34 mouse cellular contexts compared by ENCODE assay signal in the genomic region with DNA sequence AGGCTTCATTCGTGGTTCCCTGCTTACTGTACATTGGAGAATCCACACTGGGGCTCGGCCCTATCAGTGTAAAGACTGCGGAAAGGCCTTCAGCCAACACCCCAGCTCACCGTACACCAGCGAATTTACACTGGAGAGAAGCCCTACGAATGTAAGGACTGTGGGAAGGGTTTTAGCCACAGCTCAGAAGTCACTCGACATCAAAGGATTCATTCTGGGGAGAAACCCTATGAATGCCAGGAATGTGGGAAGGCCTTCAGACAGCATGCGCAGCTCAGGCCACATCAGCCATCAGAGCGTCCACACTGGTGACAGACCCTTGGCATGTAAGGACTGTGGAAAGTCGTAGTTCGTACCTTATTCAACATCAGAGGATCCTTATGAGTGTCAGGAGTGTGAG. TPM values are rescaled to one million over a fixed set of nuclear protein-coding genes. Genes with fewer than 3 reads are reported as not detected.
"Had no signal": no experiment of that assay in that cellular context is flagged by ENCODE, and none has a peak within 500 bp of the region (broad histone marks: within the 10 kb centered on the region; RNA-seq: fewer than 3 reads in every experiment).

No protein-coding gene starts in this region.

- H3K4me3 ChIP-seq: heart, embryonic 10.5 days; heart, embryonic 12.5 days; heart, embryonic 15.5 days; hindbrain, embryonic 10.5 days; hindbrain, embryonic 12.5 days; hindbrain, embryonic 13.5 days; hindbrain, embryonic 15.5 days; intestine, embryonic 15.5 days; kidney, embryonic 15.5 days; layer of hippocampus, adult 2 months; left cerebral cortex, adult 2 months had no signal

- DNase-seq: heart, postnatal 14 days; heart, postnatal 36 days; heart, postnatal 4 days; kidney, adult 11 months; kidney, adult 18-20 months; kidney, adult 2 months; kidney, adult 8-10 months; kidney, adult 9 months; kidney, postnatal 14 days; kidney, postnatal 25 days; kidney, postnatal 36 days; kidney, postnatal 4 days; layer of hippocampus, adult 9-11 months; layer of hippocampus, postnatal 36 days had no signal

- ATAC-seq: hindbrain, embryonic 16.5 days; hindbrain, postnatal 0 days; inflammation-experienced regulatory T-cells, adult 6 months; intestine, embryonic 15.5 days; intestine, embryonic 16.5 days; intestine, postnatal 0 days had no signal

- H3K9me3 ChIP-seq: heart, embryonic 10.5 days; heart, embryonic 12.5 days; heart, embryonic 15.5 days; hindbrain, embryonic 10.5 days; hindbrain, embryonic 12.5 days; hindbrain, embryonic 13.5 days; hindbrain, embryonic 15.5 days; intestine, embryonic 15.5 days; kidney, embryonic 15.5 days had no signal

- H3K4me2 ChIP-seq: heart, embryonic 11.5 days; heart, embryonic 12.5 days; heart, embryonic 15.5 days; hindbrain, embryonic 12.5 days; hindbrain, embryonic 13.5 days; hindbrain, embryonic 14.5 days; hindbrain, embryonic 15.5 days; intestine, embryonic 15.5 days; kidney, embryonic 15.5 days had no signal

- H3K9ac ChIP-seq: heart, embryonic 12.5 days; hindbrain, embryonic 12.5 days; hindbrain, embryonic 13.5 days; hindbrain, embryonic 14.5 days; hindbrain, embryonic 15.5 days; intestine, embryonic 15.5 days; kidney, embryonic 15.5 days had no signal

- H3K27ac ChIP-seq: heart, embryonic 10.5 days; heart, embryonic 15.5 days; hindbrain, embryonic 10.5 days; hindbrain, embryonic 12.5 days; hindbrain, embryonic 13.5 days; hindbrain, embryonic 14.5 days; hindbrain, embryonic 15.5 days; hindbrain, postnatal 0 days; intestine, embryonic 15.5 days; kidney, embryonic 15.5 days; kidney, postnatal 0 days; layer of hippocampus, adult 2 months; left cerebral cortex, adult 2 months had no signal

- H3K27me3 ChIP-seq: heart, embryonic 12.5 days; heart, embryonic 15.5 days; hindbrain, embryonic 12.5 days; hindbrain, embryonic 13.5 days; hindbrain, embryonic 15.5 days; intestine, embryonic 15.5 days; kidney, embryonic 15.5 days had no signal

- H3K4me1 ChIP-seq: heart, embryonic 12.5 days; heart, embryonic 15.5 days; hindbrain, embryonic 10.5 days; hindbrain, embryonic 12.5 days; intestine, embryonic 15.5 days; kidney, embryonic 15.5 days had no signal

RNA-seq across cellular contexts. Expression of a gene that starts 5.7 kb away (rescaled TPM):
- total RNA-seq: hematopoietic stem cell, adult 5-6 weeks; hindbrain, postnatal 0 days had no signal
